Mouse (Mus musculus) kidney, postnatal 10 days (tissue): ENCODE data around the gene Pcdh17.

Source experiments
- DNase-seq: peaks from one replicate; pipeline ENCODE4 v3.0.0; 2021; ENCODE audit warnings: mixed read lengths

Pcdh17 gene

GRCm38 (mm10) chr14:84480546-84480945 lies 37.2 kb downstream of the Pcdh17 start:
- DNase-seq: no peak

- DNase-seq: no peak
Observed at GRCm38 (mm10) chr14:84484350-84484749, 41.0 kb downstream of the Pcdh17 start.

GRCm38 (mm10) chr14:84511010-84511409 lies 67.6 kb downstream of the Pcdh17 start:
- no peak for DNase-seq

- no peak for DNase-seq
Observed at GRCm38 (mm10) chr14:84532397-84532796, 89.0 kb downstream of the Pcdh17 start.

GRCm38 (mm10) chr14:84535264-84535663 lies 91.9 kb downstream of the Pcdh17 start:
- no peak for DNase-seq

- no peak for DNase-seq
Observed at GRCm38 (mm10) chr14:84541838-84542237, 98.5 kb downstream of the Pcdh17 start.

- DNase-seq: no peak
Observed at GRCm38 (mm10) chr14:84545968-84546367, 102.6 kb downstream of the Pcdh17 start.

GRCm38 (mm10) chr14:84547513-84548194 lies 104.3 kb downstream of the Pcdh17 start:
- no peak for DNase-seq

- no peak for DNase-seq
Observed at GRCm38 (mm10) chr14:84551546-84551945, 108.2 kb downstream of the Pcdh17 start.

- no peak for DNase-seq
Observed at GRCm38 (mm10) chr14:84571071-84571470, 127.7 kb downstream of the Pcdh17 start.
